Mouse (Mus musculus): Measurements from ENCODE around the gene Usp31. TPM values are rescaled to one million over a fixed set of nuclear protein-coding genes. Genes with fewer than 3 reads are reported as not detected.

Gene Usp31
- total RNA-seq (2021) = 1 to 10 TPM; 8.5 to 9.0 TPM
- long read RNA-seq, experiment 1, partial matches to known transcripts = 1 of 2 reads
- long read RNA-seq, experiment 1, other reads (novel, unspliced or antisense) = 1 of 2 reads
- long read RNA-seq, experiment 2, partial matches to known transcripts = 1 of 3 reads
- long read RNA-seq, experiment 2, other reads (novel, unspliced or antisense) = 2 of 3 reads

DNA sequence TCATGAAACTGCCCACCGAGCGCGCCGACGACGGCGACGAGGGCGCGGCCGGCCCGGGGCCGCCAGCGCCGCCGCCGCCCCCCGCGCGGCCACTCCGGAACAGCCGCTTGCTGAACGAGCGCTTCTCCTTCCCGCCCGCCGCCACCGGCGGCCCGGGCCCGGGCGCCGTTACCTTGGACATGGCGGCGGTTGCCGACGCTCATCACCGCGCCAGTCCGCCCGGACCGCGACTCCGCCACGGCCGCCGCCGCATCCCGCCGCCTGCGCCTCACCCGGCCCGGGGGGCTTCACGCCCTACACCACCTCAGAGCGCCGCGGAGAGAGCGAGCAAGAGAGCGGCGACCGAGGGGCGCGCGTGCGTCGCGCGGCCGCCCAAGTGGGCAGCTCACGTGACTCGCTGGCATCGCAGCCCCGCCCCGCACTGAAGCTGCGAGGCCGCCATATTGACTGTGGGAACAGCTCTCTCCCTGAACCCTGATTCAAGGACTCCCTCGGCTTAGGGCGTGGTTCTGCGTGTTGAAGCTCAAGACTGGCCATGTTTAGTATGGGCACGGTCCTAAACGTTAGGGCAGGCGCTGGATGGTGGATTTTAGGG lies at the start of gene Usp31:
Gene Usp31, minus strand, starts transcription at position 181 of the 595 bp plus-strand sequence.
- intact Hi-C loops (cut with DNase I) = no loop called here
- DNase-seq = peak; percentile 94 to 95

DNA sequence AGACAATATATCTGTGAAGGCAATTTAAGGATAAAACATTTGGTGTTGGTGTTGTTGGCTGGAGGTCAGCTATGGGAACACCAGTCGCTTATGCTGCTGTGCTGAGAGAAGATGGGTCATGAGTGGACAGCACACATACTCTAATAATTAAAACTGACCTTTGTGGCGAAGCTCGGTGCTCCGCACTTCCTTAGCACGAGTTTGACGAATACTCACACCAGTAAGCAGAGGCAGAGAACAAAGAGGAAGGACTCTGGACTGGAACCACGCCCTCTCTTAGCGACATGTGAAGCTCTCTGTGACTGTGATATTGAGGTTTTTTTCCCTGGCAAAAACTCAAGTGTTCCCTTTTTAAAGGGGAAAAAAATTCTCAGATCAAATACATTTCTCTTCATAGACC lies 47.7 kb upstream of the Usp31 start:
- DNase-seq = no peak
- intact Hi-C loops (cut with DNase I) = no loop called here

DNA sequence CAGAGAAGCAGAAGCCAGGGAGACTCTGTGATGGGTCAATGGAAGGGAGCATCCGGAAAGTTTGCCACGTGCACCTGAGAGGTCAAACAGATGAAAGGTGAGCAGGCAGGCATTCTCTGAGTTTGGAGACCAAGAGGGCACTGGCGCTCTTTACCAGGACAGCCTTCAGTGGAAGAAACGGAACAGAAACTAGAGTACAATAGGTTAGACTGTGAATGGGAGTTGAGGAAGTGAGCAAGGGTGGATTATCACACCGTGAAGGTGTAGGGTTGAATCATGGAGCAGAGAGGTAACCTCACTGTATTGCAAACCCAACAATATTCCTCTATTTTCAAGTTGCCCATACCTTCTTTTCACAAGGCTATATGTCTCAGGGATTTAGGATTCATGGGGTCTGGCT lies 43.2 kb upstream of the Usp31 start:
- DNase-seq = no peak
- intact Hi-C loops (cut with DNase I) = no loop called here

DNA sequence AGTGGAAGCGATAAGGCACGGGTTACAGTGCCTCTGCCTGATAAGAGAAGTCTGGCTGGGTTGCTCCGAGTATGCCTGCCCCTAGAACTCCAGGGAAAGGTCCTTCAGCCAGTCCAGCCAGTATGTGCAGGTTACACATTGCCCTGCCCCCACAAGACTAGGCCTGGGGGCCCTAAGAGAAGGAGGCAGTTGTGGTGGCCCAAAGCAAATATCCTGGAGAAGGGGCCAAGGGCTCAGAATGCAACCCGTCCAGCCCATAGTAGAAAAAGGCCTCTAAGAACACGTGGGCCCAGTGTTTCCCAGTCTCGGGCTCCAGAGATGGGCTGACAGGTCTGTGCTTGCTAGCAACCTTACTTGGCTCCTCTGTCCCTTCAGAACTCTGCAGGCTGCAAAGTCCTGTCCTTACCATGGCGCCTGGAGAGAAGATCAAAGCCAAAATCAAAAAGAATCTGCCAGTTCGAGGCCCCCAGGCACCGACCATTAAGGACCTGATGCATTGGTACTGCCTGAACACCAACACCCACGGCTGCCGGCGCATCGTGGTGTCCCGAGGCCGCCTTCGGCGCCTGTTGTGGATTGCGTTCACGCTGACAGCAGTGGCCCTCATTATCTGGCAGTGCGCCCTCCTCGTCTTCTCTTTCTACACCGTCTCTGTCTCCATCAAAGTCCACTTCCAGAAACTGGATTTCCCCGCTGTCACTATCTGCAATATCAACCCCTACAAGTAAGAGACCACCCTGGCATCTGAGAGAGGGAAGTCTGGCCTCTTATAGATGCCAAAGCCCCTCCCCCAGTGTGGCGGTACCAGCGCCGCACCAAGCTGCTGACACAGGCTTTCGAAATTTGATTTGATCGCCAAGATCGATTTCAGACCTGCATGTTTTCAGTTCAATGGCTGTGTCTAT lies 30.7 kb upstream of the Usp31 start:
- DNase-seq = no peak
- intact Hi-C loops (cut with DNase I) = loop anchor here (10.0 kb wide), 1 partner anchor 107 kb away; no protein-coding TSS in a partner anchor

DNA sequence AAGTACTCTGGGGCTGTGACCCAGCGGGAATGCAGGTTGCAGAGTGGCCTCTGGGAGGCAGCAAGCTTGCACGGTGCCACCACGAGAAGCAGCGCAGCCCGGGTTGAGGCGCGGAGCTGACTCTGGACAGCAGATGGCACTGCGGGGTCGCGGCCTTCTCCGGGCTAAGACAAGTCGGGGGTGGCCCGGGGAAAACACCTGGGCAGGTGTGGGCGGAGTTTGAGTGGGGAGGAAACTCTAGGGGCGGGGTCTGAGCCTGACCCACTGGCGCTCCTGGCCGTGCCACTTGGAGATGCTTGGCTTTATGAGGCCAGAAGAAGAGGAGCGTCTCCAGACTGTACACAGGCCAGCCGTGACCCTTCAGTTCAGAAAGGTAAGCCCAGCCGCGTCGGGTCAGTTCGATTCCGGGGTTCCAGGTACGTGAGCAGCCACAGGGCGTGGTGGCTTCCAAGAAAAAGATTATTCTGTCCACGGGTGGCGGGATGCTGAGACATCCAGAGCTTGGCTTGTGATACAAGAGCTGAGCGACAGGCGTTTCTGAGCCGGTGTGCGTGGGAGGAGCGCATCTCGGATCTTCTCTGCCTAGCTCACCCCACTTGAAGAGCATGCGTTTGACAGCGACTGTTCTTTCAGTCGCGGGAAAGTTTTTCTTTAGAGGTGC lies 27.2 kb upstream of the Usp31 start, which contains the start of gene Scnn1g:
Gene Scnn1g, plus strand, starts transcription at position 309 of the 661 bp plus-strand sequence.
- DNase-seq = peak; percentile 76 to 87
- intact Hi-C loops (cut with DNase I) = loop anchor here (1.0 to 10.0 kb wide), 2 partner anchors 110 to 230 kb away; no protein-coding TSS in a partner anchor

DNA sequence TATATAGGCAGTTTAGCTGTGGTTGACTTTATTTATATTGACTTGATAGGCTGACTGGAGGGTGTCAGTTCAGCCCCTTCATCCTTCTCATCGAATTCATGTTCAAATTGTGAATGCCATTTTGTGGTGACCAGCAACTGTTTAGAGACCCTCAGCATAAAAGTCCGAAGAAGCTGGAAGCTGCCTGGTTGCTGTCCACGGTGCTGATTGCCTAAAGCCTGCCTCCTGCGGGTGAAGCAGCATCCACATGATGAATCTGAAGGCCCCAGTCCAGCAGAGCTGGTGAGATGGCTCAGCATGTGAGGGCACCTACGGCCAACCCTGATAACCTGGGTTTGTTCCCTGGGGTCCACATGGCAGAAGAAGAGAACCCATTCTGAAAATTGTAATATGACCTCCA lies 23.2 kb upstream of the Usp31 start:
- intact Hi-C loops (cut with DNase I) = loop anchor here (10.0 kb wide), 1 partner anchor 115 kb away; no protein-coding TSS in a partner anchor
- DNase-seq = peak; percentile 58 to 72

DNA sequence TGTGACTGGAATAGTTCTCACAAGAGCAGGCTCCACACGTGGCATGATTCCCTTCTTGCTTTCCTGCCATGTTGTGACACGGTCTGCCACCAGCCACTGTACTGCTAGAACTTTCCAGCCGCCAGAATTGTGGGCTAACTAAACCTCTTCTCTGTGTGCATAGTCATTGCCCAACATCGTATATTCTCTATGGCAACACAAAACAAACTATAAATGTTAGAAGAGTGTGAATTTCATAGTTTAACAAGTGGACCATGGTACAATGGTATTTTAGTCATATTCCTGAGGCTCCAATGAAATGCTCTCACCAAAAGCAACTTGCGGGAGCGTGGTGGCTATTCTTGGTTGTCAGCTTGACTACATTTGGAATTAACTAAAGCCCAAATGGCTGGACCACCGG lies 10.0 kb upstream of the Usp31 start:
- intact Hi-C loops (cut with DNase I) = no loop called here
- DNase-seq = no peak

DNA sequence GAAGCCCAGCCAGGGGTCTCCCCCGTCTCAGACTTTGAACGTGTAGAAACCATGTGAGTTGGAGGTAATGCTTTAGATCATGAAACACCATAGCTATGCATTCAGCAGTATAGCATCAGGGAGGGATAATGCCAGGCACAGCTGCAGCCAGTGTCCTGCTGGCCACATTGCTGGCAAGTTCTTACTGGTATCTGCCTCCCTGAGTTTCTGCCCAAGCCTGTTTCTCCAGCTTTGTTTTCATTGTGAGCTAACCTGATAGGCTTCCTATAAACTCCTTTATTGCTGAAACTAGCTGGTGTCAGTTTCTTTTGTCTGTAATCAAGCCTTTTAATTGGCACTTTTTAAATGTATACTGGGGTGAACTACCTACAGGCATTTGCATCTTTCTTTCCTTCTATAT lies 4.1 kb upstream of the Usp31 start:
- no peak for DNase-seq
- intact Hi-C loops (cut with DNase I) = no loop called here

DNA sequence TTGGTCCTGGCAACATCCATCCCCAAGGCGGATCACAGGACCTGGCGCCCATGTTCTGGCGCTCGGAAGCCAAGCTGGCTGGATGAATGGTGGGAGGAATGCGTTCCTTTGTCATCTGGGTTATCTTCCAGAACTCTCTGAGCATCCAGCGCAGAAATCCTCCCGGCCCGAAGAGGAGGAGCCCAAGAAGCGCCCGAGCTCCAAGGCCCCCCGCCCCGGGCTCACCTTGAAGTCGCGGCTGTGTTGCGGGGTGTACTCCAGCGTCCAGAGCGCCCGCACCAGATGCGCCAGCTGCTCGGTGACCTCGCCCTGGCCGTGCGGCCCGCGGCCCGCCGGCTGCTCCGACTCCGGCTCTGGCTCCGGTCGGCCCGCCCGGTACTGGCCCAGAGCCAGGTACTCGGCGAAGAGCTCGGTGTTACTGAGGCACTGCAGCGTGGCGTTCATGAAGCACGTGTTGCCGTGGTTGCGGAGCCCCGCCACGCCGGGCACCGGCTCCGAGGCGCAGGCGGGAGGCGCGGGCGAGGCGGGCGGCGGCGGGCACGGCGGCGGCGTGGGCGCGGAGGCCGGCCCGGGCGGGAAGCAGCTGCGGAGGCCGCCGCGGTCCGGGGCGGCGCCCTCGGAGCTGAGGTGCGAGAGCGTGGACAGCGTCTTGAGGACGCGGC lies 511 bp downstream of the Usp31 start:
- DNase-seq = peak; percentile 54 to 66
- intact Hi-C loops (cut with DNase I) = no loop called here

DNA sequence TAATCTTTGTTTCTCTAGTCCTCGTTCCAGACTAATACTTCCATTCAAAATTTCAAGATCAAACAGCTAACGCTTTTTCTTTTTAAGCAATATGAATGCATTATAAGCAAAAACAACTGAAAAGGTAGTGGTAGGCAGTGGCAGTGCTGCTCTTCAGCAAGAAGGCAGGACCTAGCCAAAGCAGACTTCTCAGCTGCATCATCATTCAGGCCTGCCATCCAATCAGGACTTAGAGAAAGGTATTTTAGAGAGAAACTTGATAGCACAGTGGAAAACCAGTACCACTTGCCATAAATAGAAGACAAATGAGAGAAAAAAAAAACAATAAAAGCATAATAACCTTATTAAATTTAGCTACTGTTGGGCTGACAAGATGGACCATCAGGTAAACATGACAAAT lies 2.0 kb downstream of the Usp31 start:
- no peak for DNase-seq
- intact Hi-C loops (cut with DNase I) = no loop called here

DNA sequence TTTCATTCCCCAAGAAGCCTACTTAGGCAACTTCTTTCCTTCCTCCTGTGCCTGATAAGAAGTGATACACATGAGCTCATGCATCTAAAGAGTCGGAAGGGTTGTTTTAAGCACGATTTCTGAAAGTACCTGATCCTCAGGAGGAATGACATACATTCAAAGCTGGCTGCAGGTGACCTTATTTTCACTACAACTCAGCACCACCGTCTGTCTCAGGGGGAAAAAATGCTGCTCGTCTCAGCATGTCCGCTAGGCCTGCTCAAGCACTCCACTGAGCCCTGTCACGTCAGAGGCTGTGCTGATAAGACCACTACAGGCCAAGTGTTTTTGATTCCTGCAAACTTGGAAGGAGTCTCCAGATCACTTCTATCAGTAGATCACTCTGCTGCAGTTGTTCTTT lies 5.1 kb downstream of the Usp31 start:
- DNase-seq = no peak
- intact Hi-C loops (cut with DNase I) = no loop called here

DNA sequence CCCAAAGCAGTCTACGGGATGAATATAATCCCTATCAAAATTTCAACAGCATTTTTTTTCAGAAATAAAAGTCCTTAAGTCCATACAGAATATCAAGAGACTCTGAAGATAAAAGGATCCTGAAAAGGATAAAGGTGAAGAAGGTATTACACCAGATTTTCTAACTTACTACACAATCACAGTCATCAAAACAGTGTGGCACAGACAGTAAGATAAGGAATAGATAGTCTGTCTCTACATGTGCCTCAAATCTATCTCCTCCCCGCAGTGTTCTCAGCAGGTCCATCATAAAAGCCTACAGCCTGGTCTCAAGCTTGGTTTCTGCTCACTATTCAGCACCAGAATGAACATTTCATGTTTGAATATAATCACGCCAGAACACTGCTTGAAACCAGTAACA lies 6.6 kb downstream of the Usp31 start:
- DNase-seq = no peak
- intact Hi-C loops (cut with DNase I) = no loop called here

DNA sequence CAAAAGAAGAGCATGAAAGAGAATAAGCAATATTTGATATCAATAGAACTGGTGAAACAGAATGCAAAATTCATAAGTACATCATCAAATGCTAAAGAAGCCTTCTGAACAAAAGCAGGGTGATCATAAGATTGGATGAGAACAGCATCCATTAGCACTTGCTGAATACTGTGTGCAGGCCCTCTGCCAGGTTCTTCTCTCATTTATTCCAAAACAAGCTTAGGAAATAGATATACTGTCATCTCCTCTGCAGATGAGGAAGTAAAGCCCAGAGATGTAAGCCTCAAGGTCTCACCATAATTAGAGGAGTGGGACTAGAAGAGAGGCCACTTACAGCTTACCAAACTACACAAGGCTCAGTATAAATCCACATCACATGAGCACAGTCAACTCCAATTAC lies 7.8 kb downstream of the Usp31 start:
- intact Hi-C loops (cut with DNase I) = no loop called here
- DNase-seq = no peak

DNA sequence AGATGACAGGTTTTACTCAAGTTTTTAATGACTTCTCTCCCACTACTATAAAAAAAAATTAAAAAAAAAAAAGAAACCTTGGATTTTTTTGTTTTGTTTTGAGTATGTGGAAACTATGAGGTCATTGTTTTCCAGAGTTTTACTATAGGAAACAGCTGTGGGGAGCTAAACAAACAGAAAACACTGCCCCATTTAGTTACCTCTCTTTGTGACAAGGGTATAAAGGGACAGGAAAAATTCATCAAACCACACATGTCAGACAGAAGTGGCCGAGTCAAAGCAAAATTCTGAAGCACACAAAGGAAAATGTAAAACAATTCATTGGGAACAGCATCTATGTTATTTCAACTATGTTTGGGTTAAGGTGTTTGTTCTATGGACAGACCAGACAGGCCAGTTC lies 9.5 kb downstream of the Usp31 start:
- DNase-seq = no peak
- intact Hi-C loops (cut with DNase I) = no loop called here

DNA sequence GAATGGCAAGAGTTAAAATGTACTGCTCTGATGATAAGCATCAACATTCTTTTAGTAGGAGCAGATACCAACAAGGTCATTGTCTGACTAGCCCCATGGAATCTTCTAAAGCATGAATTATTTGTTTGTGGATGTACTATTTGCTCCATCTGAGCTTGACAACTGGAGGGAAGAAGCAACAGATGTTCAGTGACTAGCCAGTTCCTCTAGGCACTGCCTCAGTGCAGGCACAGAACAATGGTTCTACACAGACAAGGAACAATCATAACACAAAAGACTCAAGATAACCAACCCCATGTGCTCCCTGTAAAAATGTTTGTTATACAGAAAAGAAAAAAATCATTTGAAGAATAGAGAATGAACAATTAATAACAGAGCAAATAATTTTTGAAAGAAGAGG lies 9.9 kb downstream of the Usp31 start:
- intact Hi-C loops (cut with DNase I) = no loop called here
- DNase-seq = no peak

DNA sequence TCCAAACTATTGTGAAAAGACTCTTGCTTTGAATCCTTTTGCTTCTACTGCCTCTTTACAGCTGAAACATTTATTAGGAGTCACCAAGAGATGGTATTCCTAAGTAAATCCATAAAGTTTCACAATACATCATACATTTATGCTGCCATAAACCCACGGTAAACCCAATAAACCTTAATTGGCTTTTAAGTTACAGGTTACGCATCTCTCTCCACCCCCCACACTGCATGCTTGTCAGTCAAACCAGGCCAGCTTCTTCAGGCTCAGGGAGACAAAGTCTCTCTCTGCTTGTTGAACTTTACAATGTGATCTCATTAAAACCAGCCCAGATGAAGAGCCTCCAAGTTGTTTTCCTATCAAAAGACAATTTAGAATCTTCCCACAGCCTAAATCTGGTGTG lies 15.2 kb downstream of the Usp31 start:
- intact Hi-C loops (cut with DNase I) = no loop called here
- no peak for DNase-seq

DNA sequence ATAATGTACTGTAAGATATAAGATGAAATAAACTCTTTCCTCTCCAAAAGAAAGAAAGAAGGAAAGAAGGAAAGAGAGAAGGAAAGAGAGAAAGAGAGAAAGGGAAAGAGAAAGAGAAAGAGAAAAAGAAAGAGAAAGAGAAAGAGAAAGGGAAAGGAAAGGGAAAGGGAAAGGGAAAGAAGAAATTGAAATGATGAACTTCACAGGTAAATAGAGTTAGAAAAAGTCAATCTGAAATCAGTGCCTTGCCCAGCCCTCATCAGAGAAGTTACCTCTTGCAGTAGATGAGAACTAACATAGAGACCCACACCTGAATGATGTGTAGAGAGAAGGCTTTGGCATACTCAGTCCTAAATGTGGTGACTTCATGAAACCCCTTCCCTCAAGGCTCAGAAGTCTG lies 17.7 kb downstream of the Usp31 start:
- intact Hi-C loops (cut with DNase I) = no loop called here
- no peak for DNase-seq

DNA sequence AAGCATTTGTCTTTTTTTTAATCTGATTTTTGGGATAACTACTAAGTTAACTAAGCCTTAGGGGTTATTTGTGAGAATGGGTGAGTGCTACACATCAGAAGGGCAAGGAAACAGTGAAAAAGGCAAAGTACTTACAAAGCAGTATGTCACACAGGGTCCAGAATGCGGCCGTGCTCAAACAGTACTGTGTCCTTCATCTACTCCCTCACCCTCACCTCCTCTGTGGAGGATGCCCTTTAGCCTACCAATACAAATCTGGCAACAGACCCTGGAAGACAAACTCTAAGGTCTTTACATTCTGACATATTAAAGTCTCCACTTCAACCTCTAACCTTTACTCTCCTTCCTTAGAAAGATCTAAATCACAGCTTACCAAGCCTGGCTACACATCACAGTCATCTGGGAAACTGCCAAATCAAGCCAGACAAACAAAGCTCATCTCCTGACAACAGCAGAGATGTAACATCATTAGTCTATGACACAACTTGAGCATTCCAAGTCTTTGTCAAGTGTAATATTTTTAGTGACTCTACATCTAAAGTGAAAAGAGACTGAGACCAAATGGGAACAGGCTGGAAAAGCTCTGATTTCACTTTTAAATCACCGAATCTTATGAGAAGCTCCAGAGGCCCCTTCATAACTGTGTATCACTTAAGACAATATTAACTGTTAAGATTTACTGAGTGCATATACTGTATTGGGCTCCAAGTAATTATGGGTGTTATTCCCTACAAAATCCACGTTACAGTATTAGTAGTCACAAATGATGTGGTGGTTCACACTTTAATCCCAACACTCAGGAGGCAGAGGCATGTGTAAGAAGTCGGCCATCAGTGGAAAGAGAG lies 21.7 kb downstream of the Usp31 start:
- intact Hi-C loops (cut with DNase I) = no loop called here
- DNase-seq = no peak

DNA sequence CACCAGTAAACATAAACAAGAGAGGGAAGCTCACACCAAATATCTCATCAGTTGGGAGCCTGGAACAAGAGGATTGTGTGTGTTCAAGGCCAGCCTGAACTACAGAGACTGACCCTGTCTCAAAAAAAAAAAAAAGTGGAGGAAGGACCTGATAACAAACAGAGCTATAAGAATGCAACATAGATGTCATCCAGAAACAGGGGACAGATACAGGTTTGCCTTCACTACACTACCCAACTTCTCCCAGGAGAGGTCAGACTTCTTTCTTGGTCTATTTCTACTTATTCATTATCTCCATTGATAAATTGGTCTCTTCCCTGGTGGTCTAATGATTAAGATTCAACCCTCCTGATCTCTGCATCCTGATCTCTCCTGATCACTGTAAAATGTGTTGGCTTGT lies 25.9 kb downstream of the Usp31 start:
- intact Hi-C loops (cut with DNase I) = no loop called here
- DNase-seq = no peak

All from heart, postnatal 14 days (tissue).